Mouse (Mus musculus) lung, adult 2 months (tissue): Measurements from ENCODE around the gene Lhfpl5.

Source experiments
- CTCF ChIP-seq: fragments of 200-500 bp; IDR thresholded peaks from 2 replicates; pipeline ENCODE4 v1.5.1; 2011; ENCODE audit warnings: mild to moderate bottlenecking, low read length, control low read depth; ENCODE audit not compliant: insufficient read depth
- POLR2A ChIP-seq: fragments of 200-500 bp; IDR thresholded peaks from 2 replicates; pipeline ENCODE4 v1.6.1; 2011; ENCODE audit warnings: low read depth, mild to moderate bottlenecking, control low read depth, low read length, borderline replicate concordance; ENCODE audit errors: extremely low read depth

DNA sequence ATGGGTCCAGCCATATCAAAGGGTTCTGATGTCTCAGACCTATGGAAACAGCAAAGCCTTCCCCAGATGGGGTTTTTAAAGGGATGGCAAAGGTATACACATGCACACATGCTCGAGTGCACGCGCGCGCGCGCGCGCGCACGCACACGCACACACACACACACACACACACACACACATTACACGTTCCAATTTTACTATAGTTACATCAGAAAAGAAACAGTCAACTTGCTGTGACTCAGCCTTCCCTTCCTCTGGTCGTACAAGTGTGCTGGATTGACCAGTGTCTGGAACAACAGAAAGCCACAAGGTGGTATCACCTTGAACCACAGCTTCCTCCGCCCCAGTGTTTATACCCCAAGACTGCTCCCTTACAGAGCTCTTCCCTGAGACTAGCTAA is 49.9 kb downstream of the Lhfpl5 start:
- TF ChIP-seq CTCF (no peak), POLR2A (no peak)
